24 mouse cellular contexts compared by ENCODE assay signal in the genomic region with DNA sequence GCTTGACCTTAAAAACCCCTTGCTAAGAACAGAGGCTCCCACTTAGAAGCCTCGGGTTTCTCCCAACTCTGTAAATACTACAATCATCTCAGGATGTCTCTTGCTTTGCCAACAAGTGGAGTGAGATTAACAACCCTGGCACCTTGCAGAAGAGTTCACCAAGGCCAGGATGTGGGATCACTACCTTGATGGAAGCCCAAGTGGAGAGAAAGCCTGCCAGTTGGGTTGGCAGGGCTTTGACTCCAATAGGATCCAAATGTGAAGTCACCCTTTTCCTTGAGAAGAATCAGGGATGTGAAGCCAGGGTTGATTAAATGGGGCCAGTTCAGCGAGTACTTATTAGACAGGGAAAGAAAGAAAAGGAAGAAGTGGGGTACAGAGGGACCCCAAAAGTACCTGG. TPM values are rescaled to one million over a fixed set of nuclear protein-coding genes. Genes with fewer than 3 reads are reported as not detected.
DNase-seq lines count a peak whose midpoint lies in the region; ATAC-seq and TF ChIP-seq lines count a peak whose summit lies in the region.
"Had no signal": no experiment of that assay in that cellular context is flagged by ENCODE, and none has a peak within 500 bp of the region (broad histone marks: within the 10 kb centered on the region; RNA-seq: fewer than 3 reads in every experiment).

No protein-coding gene starts in this region.

- H3K27me3 ChIP-seq in kidney, embryonic 16.5 days (ENCODE audit: insufficient read depth, low read length): no peaks in the 10 kb centered on the region
- H3K27me3 ChIP-seq: CH12.LX; embryonic facial prominence, embryonic 12.5 days; embryonic facial prominence, embryonic 15.5 days; forebrain, embryonic 15.5 days; heart, embryonic 13.5 days had no signal

- 0 out of 2 replicates have a peak overlapping the region, but pooled peaks have one; percentile 23 for H3K27ac ChIP-seq in kidney, embryonic 16.5 days (ENCODE audit: low read length)
- no peak overlapping the region for H3K27ac ChIP-seq in gastrocnemius, adult 2 months
- H3K27ac ChIP-seq: embryonic facial prominence, embryonic 12.5 days; embryonic facial prominence, embryonic 15.5 days; forebrain, embryonic 15.5 days; heart, embryonic 13.5 days; hindbrain, embryonic 14.5 days; hindbrain, postnatal 0 days had no signal

- no peak for TF ChIP-seq CTCF in gastrocnemius, adult 2 months (IDR thresholded peaks at IDR 0.05)

- intact Hi-C loops in gastrocnemius, adult 2 months (cut with DNase I): no loop called here

- no peak overlapping the region for H3K4me2 ChIP-seq in kidney, embryonic 16.5 days (replicated peaks; ENCODE audit: low read depth, low read length)
- H3K4me2 ChIP-seq: embryonic facial prominence, embryonic 12.5 days; embryonic facial prominence, embryonic 15.5 days; forebrain, embryonic 15.5 days; heart, embryonic 13.5 days; hindbrain, embryonic 14.5 days had no signal

- 0 out of 2 replicates have a peak, but pooled peaks cover 3% of the 10 kb centered on the region for H3K4me1 ChIP-seq in kidney, embryonic 16.5 days (ENCODE audit: insufficient read depth, low read length)
- H3K4me1 ChIP-seq: embryonic facial prominence, embryonic 15.5 days; forebrain, embryonic 15.5 days had no signal

- H3K9me3 ChIP-seq in kidney, embryonic 16.5 days (ENCODE audit: low read length): no peaks in the 10 kb centered on the region
- H3K9me3 ChIP-seq: embryonic facial prominence, embryonic 12.5 days; embryonic facial prominence, embryonic 15.5 days; forebrain, embryonic 15.5 days; heart, embryonic 13.5 days had no signal

- no peak overlapping the region for H3K9ac ChIP-seq in kidney, embryonic 16.5 days (replicated peaks; ENCODE audit: low read length)
- H3K9ac ChIP-seq: embryonic facial prominence, embryonic 12.5 days; embryonic facial prominence, embryonic 15.5 days; forebrain, embryonic 15.5 days; heart, embryonic 13.5 days; hindbrain, embryonic 14.5 days had no signal

- ATAC-seq in kidney, embryonic 16.5 days (ENCODE audit: low FRiP score, low TSS enrichment): 0 out of 2 replicates have a peak, but pooled peaks have one; percentile 9
- ATAC-seq: forebrain, embryonic 15.5 days; hindbrain, postnatal 0 days; inflammation-experienced regulatory T-cells, adult 6 months; intestine, embryonic 16.5 days had no signal

- H3K36me3 ChIP-seq in kidney, embryonic 16.5 days (ENCODE audit: insufficient read depth, low read length): no peaks in the 10 kb centered on the region
- H3K36me3 ChIP-seq: embryonic facial prominence, embryonic 12.5 days; embryonic facial prominence, embryonic 15.5 days; forebrain, embryonic 15.5 days; G1E; heart, embryonic 13.5 days had no signal

- WGBS in kidney, embryonic 16.5 days: 51% methylated on average over 2 of the region's 2 CpGs

- H3K4me3 ChIP-seq in kidney, embryonic 16.5 days (ENCODE audit: low read length): no peak overlapping the region
- no peak overlapping the region for H3K4me3 ChIP-seq in gastrocnemius, adult 2 months
- H3K4me3 ChIP-seq: embryonic facial prominence, embryonic 12.5 days; embryonic facial prominence, embryonic 15.5 days; forebrain, embryonic 15.5 days; heart, embryonic 13.5 days had no signal

- DNase-seq in cerebellum, postnatal 14 days: peak; percentile 26 to 41
- no peak for DNase-seq in cerebellum, adult 18-20 months
- no peak for DNase-seq in kidney, adult 8-10 months
- peak; percentile 28 for DNase-seq in gastrocnemius, adult 2 months
- DNase-seq in skeletal muscle tissue, adult 2 months (ENCODE audit: low read depth, low spot score): peak; percentile 52
- no peak for DNase-seq in adrenal gland, postnatal 4 days (ENCODE audit: low spot score in 2 of 2)
- DNase-seq: adrenal gland, adult 8-10 months; adrenal gland, postnatal 25 days; B cell, adult 2 months; cerebellum, adult 8-10 months; cerebellum, postnatal 25 days; heart, adult 18-20 months; heart, postnatal 4 days had no signal

RNA-seq across cellular contexts. Expression of a gene that starts 9.6 kb away (rescaled TPM):
- 30.5 and 32.4 TPM in 2 replicates for polyA plus RNA-seq in kidney, embryonic 16.5 days (2015; fragmentation: Nextera tagmentation; extraction: Ambion mirVana)
- total RNA-seq in gastrocnemius, adult 2 months (2021): 10 to 100 TPM; 17.9 to 18.9 TPM
- total RNA-seq in adrenal gland, postnatal 4 days (2021): 10 to 100 TPM; 46.1 to 62.4 TPM
- total RNA-seq: CH12.LX had no signal

Comparison
In these comparisons a context has a peak if more than half of its experiments do, and no peak if none do; other contexts are left out.
1. DNase-seq: peak in cerebellum, postnatal 14 days (2 of 2), gastrocnemius, adult 2 months (single experiment) and skeletal muscle tissue, adult 2 months (single experiment); none in cerebellum, adult 18-20 months (0 of 2), kidney, adult 8-10 months (0 of 2) and adrenal gland, postnatal 4 days (0 of 2).